Mouse (Mus musculus) thymus, adult 2 months (tissue): ENCODE results near the gene Zfp975.
"Not testable (repeated sequence)": the region's sequence is repeated elsewhere in the genome, so short reads cannot be mapped to it uniquely, and the experiment has no call there.

Source experiments
- CTCF ChIP-seq: fragments of 200-500 bp; IDR thresholded peaks from 2 replicates; pipeline ENCODE4 v1.5.1; 2012; ENCODE audit warnings: mild to moderate bottlenecking, control low read depth, low read length, moderate library complexity, borderline replicate concordance; ENCODE audit not compliant: control insufficient read depth, poor library complexity, insufficient read depth; ENCODE audit errors: extremely low read depth
- POLR2A ChIP-seq: fragments of 200-500 bp; IDR thresholded peaks from 2 replicates; pipeline ENCODE4 v1.6.1; 2012; ENCODE audit warnings: mild to moderate bottlenecking, low read length, control low read depth, moderate library complexity; ENCODE audit not compliant: control insufficient read depth, poor library complexity, insufficient read depth; ENCODE audit errors: extremely low read depth

DNA sequence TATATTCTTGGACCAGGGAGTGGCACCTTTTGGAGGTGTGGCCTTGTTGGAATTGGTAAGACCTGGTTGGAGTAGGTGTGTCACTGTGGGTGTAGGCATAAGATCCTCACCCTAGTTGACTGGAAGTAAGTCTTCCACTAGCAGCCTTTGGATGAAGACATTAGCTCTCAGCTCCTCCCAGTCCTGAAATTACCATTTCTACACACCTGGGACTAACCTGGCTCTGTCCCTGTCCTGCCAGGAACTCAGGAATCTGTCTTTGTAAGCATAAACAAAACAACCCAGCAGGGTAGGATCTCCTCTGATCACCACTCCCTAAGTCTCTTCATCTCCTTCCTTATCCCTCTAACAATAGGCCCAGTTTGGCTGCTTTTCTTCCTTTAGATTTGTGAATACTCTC lies 12.9 kb downstream of the Zfp975 start:
- not testable (repeated sequence) for TF ChIP-seq POLR2A, CTCF
